Mouse (Mus musculus) hindbrain, embryonic 14.5 days (tissue): ENCODE measurements around the gene Prok1. TPM values are rescaled to one million over a fixed set of nuclear protein-coding genes. Genes with fewer than 3 reads are reported as not detected.

ENCODE experiments used
- ATAC-seq: fragments of 200-750 bp; cut with Nextera tagmentation; 2 replicates; pipeline ENCODE4 v1.8.0; 2017; ENCODE audit warnings: moderate number of reproducible peaks, mild to moderate bottlenecking, moderate TSS enrichment, moderate library complexity; ENCODE audit not compliant: low FRiP score
- DNase-seq: peaks from one replicate; pipeline ENCODE4 v3.0.0-alpha.2; 2015; ENCODE audit warnings: low spot score
- H3K27ac ChIP-seq: fragments of 300-500 bp; sonication (generic); 2 replicates; pipeline ENCODE4 v1.5.1; 2014; ENCODE audit warnings: mild to moderate bottlenecking, moderate library complexity
- H3K27me3 ChIP-seq: fragments of 300-500 bp; sonication (generic); 2 replicates; pipeline ENCODE4 v1.6.1; 2014; ENCODE audit warnings: mild to moderate bottlenecking, low read length, mixed read lengths; ENCODE audit not compliant: control insufficient read depth, insufficient read depth
- H3K36me3 ChIP-seq: fragments of 300-500 bp; sonication (generic); replicated peaks from 2 replicates; pipeline ENCODE4 v1.6.1; 2014; ENCODE audit not compliant: control insufficient read depth, insufficient read depth
- H3K4me1 ChIP-seq: fragments of 300-500 bp; sonication (generic); replicated peaks from 2 replicates; pipeline ENCODE4 v1.6.1; 2014; ENCODE audit warnings: antibody characterized with exemption, low read length, mixed read lengths; ENCODE audit not compliant: control insufficient read depth, insufficient read depth
- H3K4me2 ChIP-seq: fragments of 300-500 bp; sonication (generic); replicated peaks from 2 replicates; pipeline ENCODE4 v1.6.1; 2014; ENCODE audit warnings: mild to moderate bottlenecking, moderate library complexity
- H3K4me3 ChIP-seq: fragments of 300-500 bp; sonication (generic); replicated peaks from 2 replicates; pipeline ENCODE4 v1.5.1; 2014; ENCODE audit warnings: mild to moderate bottlenecking, low read length
- H3K9ac ChIP-seq: fragments of 300-500 bp; sonication (generic); 2 replicates; pipeline ENCODE4 v1.6.1; 2014
- H3K9me3 ChIP-seq: fragments of 300-500 bp; sonication (generic); 2 replicates; pipeline ENCODE4 v1.6.1; 2016; ENCODE audit warnings: low read length; ENCODE audit not compliant: control insufficient read depth
- WGBS: fragments of 180-500 bp; shearing (Covaris S2); extraction: QIAGEN DNeasy Blood & Tissue Kit; methylation state at CpG from one replicate; pipeline ENCODE4 v1.1.7; 2014; 5-methylcytosine and 5-hydroxymethylcytosine counted together
- polyA plus RNA-seq: library from polyadenylated mRNA; unstranded; fragments of >200 nt; fragmentation: Nextera tagmentation; extraction: Ambion mirVana; gene quantifications from 2 replicates; pipeline ENCODE4 v1.2.1, GENCODE M21; 2014

Prok1 gene
- polyA plus RNA-seq, 1 experiment from 2014 or later, result 0.23 TPM

GRCm38 (mm10) chr3:107207625-107208253 is 31.8 kb downstream of the Prok1 start:
- ATAC-seq (peak; percentile 52; the same call in 1 of the 2 replicates), DNase-seq (peak; percentile 55)
- Histone ChIP-seq H3K27me3 (no peaks in the 10 kb centered on the region), H3K36me3 (no peaks in the 10 kb centered on the region), H3K9ac (no peak overlapping the region), H3K9me3 (no peaks in the 10 kb centered on the region), H3K4me2 (no peak overlapping the region), H3K27ac (peak overlapping the region; percentile 23; the same call in 1 of the 2 replicates), H3K4me1 (peaks cover 24% of the 10 kb centered on the region; the same call in 1 of the 2 replicates), H3K4me3 (no peak overlapping the region)
- 41% methylated on average over 7 of the region's 7 CpGs for WGBS

- ATAC-seq (no peak), DNase-seq (no peak)
- Histone ChIP-seq H3K9ac (no peak overlapping the region), H3K27me3 (no peaks in the 10 kb centered on the region), H3K27ac (no peak overlapping the region), H3K4me3 (no peak overlapping the region), H3K9me3 (no peaks in the 10 kb centered on the region), H3K36me3 (no peaks in the 10 kb centered on the region), H3K4me2 (no peak overlapping the region), H3K4me1 (peaks cover 24% of the 10 kb centered on the region; the same call in 1 of the 2 replicates)
- WGBS, result 24% methylated on average over 4 of the region's 4 CpGs
Measured at GRCm38 (mm10) chr3:107206490-107207150, 32.9 kb downstream of the Prok1 start.

- ATAC-seq (no peak), DNase-seq (peak; percentile 85)
- Histone ChIP-seq H3K36me3 (no peaks in the 10 kb centered on the region), H3K4me1 (peaks cover 24% of the 10 kb centered on the region; the same call in 1 of the 2 replicates), H3K9me3 (no peaks in the 10 kb centered on the region), H3K27ac (no peak overlapping the region), H3K4me2 (no peak overlapping the region), H3K9ac (no peak overlapping the region), H3K27me3 (no peaks in the 10 kb centered on the region), H3K4me3 (no peak overlapping the region)
- 18% methylated on average over 4 of the region's 4 CpGs for WGBS
Measured at GRCm38 (mm10) chr3:107205994-107206393, 33.5 kb downstream of the Prok1 start.

- Histone ChIP-seq H3K4me2 (no peak overlapping the region), H3K4me3 (no peak overlapping the region), H3K9ac (no peak overlapping the region), H3K4me1 (peaks cover 24% of the 10 kb centered on the region; the same call in 1 of the 2 replicates), H3K27ac (no peak overlapping the region), H3K9me3 (no peaks in the 10 kb centered on the region), H3K36me3 (no peaks in the 10 kb centered on the region), H3K27me3 (no peaks in the 10 kb centered on the region)
- ATAC-seq (no peak), DNase-seq (no peak)
Measured at GRCm38 (mm10) chr3:107205170-107205569, 34.3 kb downstream of the Prok1 start.

- H3K4me3 ChIP-seq, result no peak overlapping the region
- 96% methylated on average over 3 of the region's 3 CpGs for WGBS
- H3K4me2 ChIP-seq, result no peak overlapping the region
- H3K36me3 ChIP-seq, result no peaks in the 10 kb centered on the region
- H3K27ac ChIP-seq, result no peak overlapping the region
- peaks cover 24% of the 10 kb centered on the region; the same call in 1 of the 2 replicates for H3K4me1 ChIP-seq
- DNase-seq, result no peak
- H3K9me3 ChIP-seq, result no peaks in the 10 kb centered on the region
- ATAC-seq, result no peak
- no peak overlapping the region for H3K9ac ChIP-seq
- no peaks in the 10 kb centered on the region for H3K27me3 ChIP-seq
Measured at GRCm38 (mm10) chr3:107204413-107204812, 35.1 kb downstream of the Prok1 start.

- H3K9me3 ChIP-seq, result no peaks in the 10 kb centered on the region
- no peaks in the 10 kb centered on the region for H3K36me3 ChIP-seq
- H3K4me3 ChIP-seq, result no peak overlapping the region
- ATAC-seq (no peak), DNase-seq (no peak)
- H3K27ac ChIP-seq, result no peak overlapping the region
- H3K27me3 ChIP-seq, result no peaks in the 10 kb centered on the region
- no peak overlapping the region for H3K9ac ChIP-seq
- WGBS, result 27% methylated on average over 9 of the region's 9 CpGs
- H3K4me2 ChIP-seq, result no peak overlapping the region
- H3K4me1 ChIP-seq, result peaks cover 4% of the 10 kb centered on the region; the same call in 1 of the 2 replicates
Measured at GRCm38 (mm10) chr3:107201310-107202180, 38.0 kb downstream of the Prok1 start.

- Histone ChIP-seq H3K4me1 (no peaks in the 10 kb centered on the region), H3K4me2 (no peak overlapping the region), H3K27me3 (no peaks in the 10 kb centered on the region), H3K9me3 (no peaks in the 10 kb centered on the region), H3K27ac (no peak overlapping the region), H3K36me3 (no peaks in the 10 kb centered on the region), H3K4me3 (no peak overlapping the region), H3K9ac (no peak overlapping the region)
- ATAC-seq (peak; percentile 84), DNase-seq (peak; percentile 81)
- WGBS, result 38% methylated on average over 6 of the region's 6 CpGs
Measured at GRCm38 (mm10) chr3:107188226-107188899, 51.1 kb downstream of the Prok1 start.

- ATAC-seq (no peak), DNase-seq (no peak)
- WGBS, result 74% methylated on average over 4 of the region's 4 CpGs
- no peak overlapping the region for H3K9ac ChIP-seq
- H3K27ac ChIP-seq, result no peak overlapping the region
- H3K27me3 ChIP-seq, result no peaks in the 10 kb centered on the region
- no peak overlapping the region for H3K4me3 ChIP-seq
- H3K4me1 ChIP-seq, result no peaks in the 10 kb centered on the region
- H3K9me3 ChIP-seq, result no peaks in the 10 kb centered on the region
- no peaks in the 10 kb centered on the region for H3K36me3 ChIP-seq
- H3K4me2 ChIP-seq, result no peak overlapping the region
Measured at GRCm38 (mm10) chr3:107187022-107187421, 52.5 kb downstream of the Prok1 start.

GRCm38 (mm10) chr3:107185597-107185996 is 53.9 kb downstream of the Prok1 start:
- DNase-seq, result no peak
- Histone ChIP-seq H3K27ac (no peak overlapping the region), H3K27me3 (no peaks in the 10 kb centered on the region), H3K4me3 (no peak overlapping the region), H3K9ac (no peak overlapping the region), H3K4me2 (no peak overlapping the region), H3K4me1 (no peaks in the 10 kb centered on the region), H3K36me3 (no peaks in the 10 kb centered on the region), H3K9me3 (no peaks in the 10 kb centered on the region)
- 91% methylated on average over 3 of the region's 3 CpGs for WGBS
- ATAC-seq, result no peak
